Mouse (Mus musculus) skeletal muscle tissue, adult 2 months (tissue): Measurements from ENCODE around the gene Atg10.

Experiments
- DNase-seq: peaks from one replicate; pipeline ENCODE4 v3.0.0-alpha.2; 2012; ENCODE audit warnings: low read depth, low spot score

Atg10 gene

DNA sequence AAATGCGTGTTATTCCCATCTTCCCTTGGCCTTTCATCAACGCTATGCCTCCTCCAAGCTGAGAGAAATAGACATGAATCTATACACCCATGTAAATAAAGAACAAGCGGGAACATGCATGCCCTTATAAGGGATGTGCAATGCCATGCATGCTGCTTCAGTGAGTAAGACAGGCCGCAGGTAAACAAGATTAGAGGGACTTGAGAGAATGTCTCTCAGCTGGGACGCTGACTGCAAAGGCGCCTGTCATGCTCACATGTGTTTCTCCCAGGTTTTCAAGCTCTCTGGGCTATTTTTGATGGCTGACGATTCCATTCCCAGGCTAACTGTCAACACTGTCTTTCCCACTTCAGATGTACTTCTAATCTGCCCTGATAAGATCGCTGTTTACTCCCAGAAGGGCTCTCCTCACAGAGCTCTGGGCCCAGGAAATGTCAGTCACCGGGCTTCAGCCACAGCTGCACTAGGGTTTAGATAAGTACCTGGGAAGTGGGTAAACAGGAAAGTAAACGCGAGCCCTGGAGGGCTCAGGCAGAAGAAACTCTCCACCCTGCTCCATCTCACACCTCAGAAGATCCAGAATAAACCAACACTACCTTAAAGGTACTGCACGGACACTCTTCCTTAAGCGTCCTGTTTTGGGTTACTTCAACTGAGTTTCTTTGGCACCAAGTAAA lies 337.8 kb downstream of the Atg10 start:
- no peak for DNase-seq
